Mouse (Mus musculus) c-Kit-positive CD71-positive TER-119-positive erythroid progenitor cells, embryonic 14.5 days (primary cell): ENCODE measurements at regions not wholly inside any gene's neighbourhood (a gene's known extent, or its start where the extent isn't known, plus 50 kb on each side); places are given as distances from the start of the nearest gene placed in this dataset.

Source experiments
- DNase-seq: peaks from one replicate; pipeline ENCODE4 v3.0.0-alpha.2; 2013; ENCODE audit warnings: low spot score

- DNase-seq: no peak
Measured at GRCm38 (mm10) chr7:71488016-71488650, 136.8 kb upstream of the Gm10295 start.

GRCm38 (mm10) chr7:71475383-71475782 is 124.1 kb upstream of the Gm10295 start:
- DNase-seq: no peak

- DNase-seq: no peak
Measured at GRCm38 (mm10) chr7:71472384-71473141, 121.3 kb upstream of the Gm10295 start.

GRCm38 (mm10) chr7:71471658-71472383 is 120.5 kb upstream of the Gm10295 start:
- no peak for DNase-seq

- DNase-seq: no peak
Measured at GRCm38 (mm10) chr7:71471319-71471657, 120.0 kb upstream of the Gm10295 start.

GRCm38 (mm10) chr7:71470418-71470817 is 119.1 kb upstream of the Gm10295 start:
- no peak for DNase-seq

GRCm38 (mm10) chr7:71469951-71470350 is 118.7 kb upstream of the Gm10295 start:
- no peak for DNase-seq

- DNase-seq: no peak
Measured at GRCm38 (mm10) chr7:71467436-71468127, 116.3 kb upstream of the Gm10295 start.

- no peak for DNase-seq
Measured at GRCm38 (mm10) chr7:71464127-71464526, 112.8 kb upstream of the Gm10295 start.

- DNase-seq: no peak
Measured at GRCm38 (mm10) chr7:71463565-71463964, 112.3 kb upstream of the Gm10295 start.

GRCm38 (mm10) chr7:71459805-71460204 is 108.5 kb upstream of the Gm10295 start:
- peak; percentile 3 for DNase-seq

GRCm38 (mm10) chr7:71458104-71458754 is 106.9 kb upstream of the Gm10295 start:
- no peak for DNase-seq

GRCm38 (mm10) chr7:71457409-71458103 is 106.3 kb upstream of the Gm10295 start:
- DNase-seq: no peak

GRCm38 (mm10) chr7:71456421-71456820 is 105.1 kb upstream of the Gm10295 start:
- no peak for DNase-seq

GRCm38 (mm10) chr7:71440330-71441240 is 89.3 kb upstream of the Gm10295 start:
- no peak for DNase-seq

- no peak for DNase-seq
Measured at GRCm38 (mm10) chr7:71425982-71426381, 74.7 kb upstream of the Gm10295 start.

- no peak for DNase-seq
Measured at GRCm38 (mm10) chr7:71419261-71419660, 68.0 kb upstream of the Gm10295 start.

GRCm38 (mm10) chr7:71418856-71419255 is 67.6 kb upstream of the Gm10295 start:
- no peak for DNase-seq

GRCm38 (mm10) chr7:71414756-71415155 is 63.5 kb upstream of the Gm10295 start:
- no peak for DNase-seq

GRCm38 (mm10) chr7:71413121-71413520 is 61.8 kb upstream of the Gm10295 start:
- DNase-seq: no peak
